Mouse (Mus musculus) MEL (cell line): Measurements from ENCODE around the gene Zbtb21.

Experiments
- BHLHE40 ChIP-seq: IDR thresholded peaks from 2 replicates; pipeline ENCODE4 v1.6.1; 2012; ENCODE audit warnings: low read depth, mild to moderate bottlenecking, inconsistent platforms, low read length, improper control_type of control experiment, borderline replicate concordance
- E2F4 ChIP-seq: IDR thresholded peaks from 2 replicates; pipeline ENCODE4 v1.6.1; 2011; ENCODE audit warnings: low read depth, low read length, improper control_type of control experiment, borderline replicate concordance
- EP300 ChIP-seq, 2 experiments: IDR thresholded peaks; 2 replicates each; pipeline ENCODE4 v1.6.1; 2011; ENCODE audit warnings: improper control_type of control experiment in 2 of 2, low read length in 2 of 2, low read depth in 1 of 2, mild to moderate bottlenecking in 1 of 2
- GATA1 ChIP-seq: IDR thresholded peaks from 2 replicates; pipeline ENCODE4 v1.6.1; 2011; ENCODE audit warnings: low read depth, low read length, improper control_type of control experiment
- KAT2A ChIP-seq: conservative IDR thresholded peaks from 2 replicates; pipeline ENCODE4 v1.6.1; 2012; ENCODE audit warnings: low read depth, low read length, improper control_type of control experiment, inconsistent platforms
- MAFK ChIP-seq: IDR thresholded peaks from 2 replicates; pipeline ENCODE4 v1.6.1; 2011; ENCODE audit warnings: low read depth, mild to moderate bottlenecking, low read length, improper control_type of control experiment, borderline replicate concordance
- NRF1 ChIP-seq: IDR thresholded peaks from 2 replicates; pipeline ENCODE4 v1.6.1; 2014; ENCODE audit warnings: low read depth, mild to moderate bottlenecking, inconsistent platforms, low read length, improper control_type of control experiment, moderate library complexity; ENCODE audit not compliant: poor library complexity, insufficient read depth, severe bottlenecking
- POLR2A ChIP-seq, 2 experiments: IDR thresholded peaks; 2 replicates each; pipeline ENCODE4 v1.6.1; 2011 to 2012; ENCODE audit warnings: low read length in 2 of 2, mild to moderate bottlenecking in 2 of 2, control low read depth in 1 of 2, improper control_type of control experiment in 1 of 2, low read depth in 1 of 2, moderate library complexity in 1 of 2; ENCODE audit not compliant: control insufficient read depth in 1 of 2, insufficient read depth in 1 of 2, poor library complexity in 1 of 2
- SIN3A ChIP-seq: IDR thresholded peaks from 2 replicates; pipeline ENCODE4 v1.6.1; 2012; ENCODE audit warnings: low read length, improper control_type of control experiment, inconsistent platforms
- UBTF ChIP-seq: IDR thresholded peaks from 2 replicates; pipeline ENCODE4 v1.6.1; 2012; ENCODE audit warnings: low read depth, mild to moderate bottlenecking, inconsistent platforms, low read length, improper control_type of control experiment, moderate library complexity, borderline replicate concordance; ENCODE audit not compliant: insufficient read depth
- USF1 ChIP-seq: IDR thresholded peaks from 2 replicates; pipeline ENCODE4 v1.6.1; 2014; ENCODE audit warnings: low read depth, mild to moderate bottlenecking, inconsistent platforms, low read length, improper control_type of control experiment, moderate library complexity
- ZNF384 ChIP-seq: IDR thresholded peaks from 2 replicates; pipeline ENCODE4 v1.6.1; 2012; ENCODE audit warnings: low read depth, mild to moderate bottlenecking, inconsistent platforms, low read length, improper control_type of control experiment

DNA sequence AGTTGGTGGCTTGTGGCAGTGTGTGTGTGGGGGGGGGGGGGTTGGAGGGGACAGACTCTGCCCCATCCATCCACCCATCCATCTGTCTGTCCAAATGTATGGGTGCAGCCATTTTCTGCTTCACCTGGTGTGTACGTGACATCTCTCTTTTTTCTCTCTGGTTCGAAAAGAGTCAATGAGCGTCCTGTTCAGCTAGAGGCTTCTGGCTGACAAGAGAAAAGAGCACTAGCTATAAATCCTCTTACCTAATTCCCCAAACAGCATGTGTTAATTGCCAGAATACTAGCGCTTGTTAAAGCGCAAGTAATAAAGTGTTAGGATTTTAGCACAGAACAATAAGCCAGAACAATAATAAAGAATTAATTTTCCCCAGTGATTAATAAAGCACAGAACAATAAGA, 22.2 kb upstream of the Zbtb21 start:
- no peak for TF ChIP-seq KAT2A
- no peak for TF ChIP-seq NRF1
- TF ChIP-seq GATA1 = no peak
- no peak for TF ChIP-seq USF1
- TF ChIP-seq ZNF384 = no peak
- no peak for TF ChIP-seq SIN3A
- TF ChIP-seq POLR2A (IDR thresholded peaks at IDR 0.05; ENCODE audit: control insufficient read depth in 1 of 2, insufficient read depth in 1 of 2, low read depth in 1 of 2, low read length in 2 of 2, poor library complexity in 1 of 2) = no peak
- no peak for TF ChIP-seq UBTF
- TF ChIP-seq BHLHE40 = no peak
- no peak for TF ChIP-seq EP300 (IDR thresholded peaks at IDR 0.05; ENCODE audit: low read depth in 1 of 2, low read length in 2 of 2)
- TF ChIP-seq E2F4 = no peak
- no peak for TF ChIP-seq MAFK
